Mouse (Mus musculus): ENCODE results near the gene Fundc1. TPM values are rescaled to one million over a fixed set of nuclear protein-coding genes. Genes with fewer than 3 reads are reported as not detected.

Fundc1 gene
- 35.7 and 37.0 TPM in 2 replicates for polyA plus RNA-seq (2015; fragmentation: Nextera tagmentation; extraction: Ambion mirVana)

GRCm38 (mm10) chrX:17571621-17572459, at the start of gene Fundc1:
TSS of gene Fundc1 (minus strand) at chrX:17572325.

